Mouse (Mus musculus): ENCODE measurements around the gene Il12a.
"Not testable (repeated sequence)": the region's sequence is repeated elsewhere in the genome, so short reads cannot be mapped to it uniquely, and the experiment has no call there.

The Il12a gene

DNA sequence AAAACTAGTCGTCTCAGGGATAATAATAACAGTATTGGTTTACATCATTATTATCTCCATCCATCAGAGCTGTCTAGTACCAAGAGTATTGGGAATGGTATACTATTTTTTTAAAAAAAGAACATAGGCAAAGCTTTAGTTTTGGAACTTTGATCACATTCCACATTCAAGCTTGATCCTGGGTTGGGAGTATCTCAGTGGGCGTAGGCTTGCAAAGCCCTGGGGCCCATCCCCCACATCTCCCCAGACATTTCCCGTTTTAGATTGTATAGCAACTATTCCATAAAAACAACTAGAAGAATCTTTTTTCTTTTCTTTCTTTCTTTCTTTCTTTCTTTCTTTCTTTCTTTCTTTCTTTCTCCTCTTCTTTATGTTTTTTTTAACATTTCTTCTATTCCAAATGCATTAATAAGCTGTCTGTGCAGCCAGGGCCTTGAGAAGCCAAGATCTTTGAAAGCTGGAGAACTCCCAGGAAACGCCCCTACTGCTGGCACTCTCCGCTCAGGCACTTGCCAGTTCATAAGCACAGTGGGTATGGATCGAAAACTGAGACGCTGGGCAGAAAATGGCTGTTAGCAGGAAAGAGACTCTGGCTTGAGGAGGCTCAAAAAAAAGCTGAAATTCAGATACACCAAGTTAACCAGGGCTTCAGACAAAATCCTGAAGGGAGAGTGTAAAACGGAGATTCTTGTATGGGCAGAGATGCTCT lies 3.4 kb upstream of the Il12a start:
- DNase-seq (ENCODE audit: low read depth, low spot score) = peak; percentile 50

DNA sequence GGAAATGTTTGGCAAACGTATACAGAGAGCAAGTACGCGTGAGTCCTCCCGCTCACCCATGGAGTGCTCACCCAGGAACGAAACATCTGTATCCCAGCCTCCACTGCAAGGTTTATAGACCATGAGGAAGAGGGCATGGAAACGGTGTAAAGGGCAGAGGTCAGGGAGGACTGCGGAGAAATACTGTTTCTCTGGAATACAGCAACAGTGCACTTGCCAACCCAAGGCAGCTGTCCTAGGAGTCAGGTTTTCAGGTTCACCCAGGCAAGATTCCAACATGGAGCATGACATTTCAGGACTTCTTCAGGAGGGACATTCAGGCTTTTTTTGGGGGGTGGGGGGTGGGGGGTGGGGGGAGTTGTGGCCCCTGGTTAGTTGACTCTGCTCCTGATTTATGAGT lies 1.1 kb upstream of the Il12a start:
- no peak for DNase-seq (ENCODE audit: low read depth, low spot score)

DNA sequence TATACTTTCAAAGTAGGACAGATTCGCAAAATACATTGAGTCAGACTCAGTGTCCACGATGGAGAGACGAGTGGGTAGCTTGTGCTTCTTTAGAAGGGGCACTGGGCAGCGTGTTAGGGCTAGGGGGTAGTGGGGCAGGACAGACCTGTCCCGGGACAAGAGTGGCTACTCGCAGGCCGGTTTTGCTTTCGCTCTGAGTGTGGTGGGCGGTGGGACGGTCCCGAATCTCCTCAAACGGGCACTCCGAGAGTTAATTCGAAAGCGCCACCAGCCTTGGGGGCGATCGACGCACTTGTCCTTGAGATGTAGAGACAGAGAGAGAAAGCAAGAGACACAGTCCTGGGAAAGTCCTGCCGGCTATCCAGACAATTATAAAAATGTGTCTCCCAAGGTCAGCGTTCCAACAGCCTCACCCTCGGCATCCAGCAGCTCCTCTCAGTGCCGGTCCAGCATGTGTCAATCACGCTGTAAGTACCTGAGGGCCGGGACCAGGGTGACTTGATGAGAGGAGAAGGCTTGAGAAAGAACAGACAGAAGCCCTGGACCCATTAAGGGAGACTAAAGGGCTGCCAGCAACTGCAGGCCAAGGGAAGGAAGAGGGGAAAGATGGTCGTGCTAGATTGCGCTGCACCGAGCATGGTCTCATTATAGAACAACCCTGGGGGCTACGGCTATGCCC lies 795 bp downstream of the Il12a start:
- DNase-seq (ENCODE audit: low read depth, low spot score) = no peak

DNA sequence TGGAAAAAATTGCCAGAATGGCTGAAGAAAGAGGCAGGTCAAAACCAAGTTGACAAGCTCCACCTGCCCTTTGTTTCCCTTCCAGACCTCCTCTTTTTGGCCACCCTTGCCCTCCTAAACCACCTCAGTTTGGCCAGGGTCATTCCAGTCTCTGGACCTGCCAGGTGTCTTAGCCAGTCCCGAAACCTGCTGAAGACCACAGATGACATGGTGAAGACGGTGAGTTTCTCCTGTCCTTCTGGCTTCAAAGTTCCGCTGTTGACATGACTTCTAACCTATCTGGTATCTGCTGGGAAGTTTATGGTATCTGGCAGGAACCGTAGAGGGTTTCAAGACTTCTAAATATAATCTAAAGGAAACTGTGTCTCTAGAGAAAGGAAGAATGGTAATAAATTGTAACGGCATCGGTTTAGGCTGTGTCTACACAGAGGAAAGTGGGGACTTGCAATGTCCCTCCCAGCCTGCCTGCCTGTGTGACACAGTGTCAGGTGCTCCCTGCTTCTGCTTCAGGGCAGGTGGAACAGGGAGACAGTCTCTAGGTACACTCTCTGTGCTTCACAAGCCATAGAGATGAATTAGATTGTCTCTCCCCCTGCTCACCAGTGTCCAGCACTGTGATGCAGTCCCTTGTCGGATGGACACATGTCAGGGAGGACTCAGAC lies 1.6 kb downstream of the Il12a start:
- DNase-seq (ENCODE audit: low read depth, low spot score) = no peak

DNA sequence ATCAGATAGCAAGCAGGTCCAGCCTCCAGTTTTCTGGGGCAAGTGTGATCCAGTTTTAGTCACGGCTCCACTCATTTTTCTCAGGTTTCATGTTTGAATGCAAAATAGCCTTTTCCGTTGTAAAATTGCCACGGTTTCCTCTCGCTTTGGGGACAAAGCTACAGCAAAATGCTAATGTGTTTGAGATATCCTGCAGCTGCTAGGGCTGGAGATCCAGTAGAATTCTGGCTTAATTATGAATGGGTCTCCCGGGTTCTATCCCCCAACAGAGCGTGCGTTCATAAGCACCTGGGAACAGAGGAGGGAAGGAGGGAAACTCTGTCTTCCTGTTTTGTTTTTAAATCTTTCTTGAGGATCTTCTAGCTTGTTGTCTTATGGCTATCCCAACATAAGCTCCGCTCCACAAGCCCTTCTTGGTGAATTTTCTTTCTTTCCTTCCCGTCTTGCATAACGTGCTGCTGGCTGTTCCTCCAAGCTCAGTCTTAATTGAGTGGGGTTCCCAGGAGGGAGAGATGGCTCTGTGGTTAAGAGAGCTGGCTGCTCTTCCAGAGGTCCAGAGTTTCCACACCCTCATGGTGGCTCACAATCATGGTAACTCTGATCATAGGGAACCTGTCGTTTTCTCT lies 2.3 kb downstream of the Il12a start:
- peak; percentile 50 for DNase-seq (ENCODE audit: low read depth, low spot score)

DNA sequence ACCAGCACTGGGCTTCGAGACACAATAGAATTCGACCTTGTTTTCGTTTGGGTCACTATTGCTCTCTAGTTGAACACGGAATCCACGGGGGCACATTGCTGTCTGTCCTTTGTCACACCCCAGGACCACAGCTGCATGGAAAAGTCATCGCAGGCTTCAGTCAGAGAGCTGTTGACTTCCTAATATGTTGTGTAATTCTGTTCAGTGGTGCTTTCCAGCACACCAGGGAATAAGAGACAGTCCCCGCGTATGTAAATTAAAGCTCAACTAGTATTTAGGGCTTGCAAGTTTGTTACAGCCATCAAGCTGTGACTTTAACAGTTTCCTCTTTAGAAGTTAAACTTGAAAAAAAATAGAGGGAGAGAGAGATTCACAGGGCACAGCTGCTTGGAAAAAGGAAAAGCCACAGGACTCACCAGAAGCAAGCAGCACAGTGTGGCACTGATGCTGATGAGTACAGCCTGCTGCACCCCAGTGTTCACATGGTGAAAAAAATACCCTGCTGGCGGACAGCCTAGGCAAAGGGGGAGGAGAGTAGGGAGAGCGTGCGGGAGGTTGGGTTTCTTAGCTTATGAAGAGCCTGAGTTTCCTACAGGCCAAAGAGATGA lies 3.1 kb downstream of the Il12a start:
- DNase-seq (ENCODE audit: low read depth, low spot score) = peak; percentile 88

DNA sequence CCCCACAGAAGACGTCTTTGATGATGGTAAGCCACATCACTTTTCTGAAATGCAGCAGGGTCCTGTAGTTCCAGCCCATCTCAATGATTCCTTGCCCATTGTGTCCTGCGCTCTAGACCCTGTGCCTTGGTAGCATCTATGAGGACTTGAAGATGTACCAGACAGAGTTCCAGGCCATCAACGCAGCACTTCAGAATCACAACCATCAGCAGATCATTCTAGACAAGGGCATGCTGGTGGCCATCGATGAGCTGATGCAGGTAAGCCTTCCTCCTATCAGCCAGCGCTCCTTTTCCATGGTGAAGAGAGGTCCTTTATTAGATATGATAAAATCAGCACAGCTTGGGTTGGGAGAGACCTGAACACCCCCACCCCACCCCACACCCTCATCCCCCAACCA lies 4.9 kb downstream of the Il12a start:
- DNase-seq (ENCODE audit: low read depth, low spot score) = no peak

DNA sequence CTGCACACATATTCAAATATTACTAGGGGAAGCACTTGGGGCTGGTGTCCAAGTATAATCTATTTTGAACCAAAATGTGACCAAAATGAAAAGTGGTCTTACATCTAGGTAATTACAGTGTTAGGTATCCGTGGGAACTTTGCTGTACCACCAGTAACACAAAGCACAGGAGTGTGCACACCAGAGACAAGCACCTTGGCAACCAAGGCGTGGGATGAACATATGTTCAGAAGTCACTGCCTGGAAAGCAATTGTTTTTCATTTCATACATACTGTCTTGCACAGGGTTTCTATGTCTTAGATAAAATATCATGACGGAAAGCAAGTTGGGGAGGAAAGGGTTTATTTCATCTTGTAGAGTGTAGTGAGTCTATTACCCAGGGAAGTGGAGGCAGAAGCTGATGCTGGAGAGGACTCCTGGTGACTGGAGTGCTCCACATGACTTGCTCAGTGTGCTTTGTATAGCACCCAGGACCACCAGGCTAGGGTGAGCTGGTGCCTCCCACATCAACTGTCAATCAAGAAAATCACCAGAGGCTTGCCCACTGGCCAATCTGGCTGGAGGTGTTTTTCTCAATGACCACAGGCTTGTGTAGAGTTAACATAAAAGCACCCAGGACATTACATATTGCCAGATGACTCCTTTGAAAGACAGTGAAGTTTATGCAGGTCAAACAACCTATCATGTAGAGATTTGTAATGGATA lies 6.2 kb downstream of the Il12a start:
- no peak for DNase-seq (ENCODE audit: low read depth, low spot score)

DNA sequence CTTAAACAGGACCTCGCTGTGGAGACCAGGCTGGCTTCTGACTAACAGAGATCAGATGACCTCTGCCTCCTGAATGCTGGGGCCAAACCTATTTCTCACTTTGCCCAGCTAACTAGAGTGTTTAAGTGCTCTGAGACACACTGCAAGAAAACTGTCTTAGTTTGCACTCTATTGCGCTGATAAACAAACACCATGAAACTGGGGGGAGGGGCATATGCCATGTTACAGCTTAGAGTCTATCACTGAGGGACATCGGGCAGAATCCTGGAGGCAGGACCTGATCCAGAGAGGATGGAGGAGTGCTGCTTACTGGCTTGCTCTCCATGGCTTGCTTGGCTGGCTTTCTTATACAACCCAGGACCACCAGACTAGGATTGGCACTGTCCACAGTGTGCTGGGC lies 8.2 kb downstream of the Il12a start:
- DNase-seq (ENCODE audit: low read depth, low spot score) = no peak

DNA sequence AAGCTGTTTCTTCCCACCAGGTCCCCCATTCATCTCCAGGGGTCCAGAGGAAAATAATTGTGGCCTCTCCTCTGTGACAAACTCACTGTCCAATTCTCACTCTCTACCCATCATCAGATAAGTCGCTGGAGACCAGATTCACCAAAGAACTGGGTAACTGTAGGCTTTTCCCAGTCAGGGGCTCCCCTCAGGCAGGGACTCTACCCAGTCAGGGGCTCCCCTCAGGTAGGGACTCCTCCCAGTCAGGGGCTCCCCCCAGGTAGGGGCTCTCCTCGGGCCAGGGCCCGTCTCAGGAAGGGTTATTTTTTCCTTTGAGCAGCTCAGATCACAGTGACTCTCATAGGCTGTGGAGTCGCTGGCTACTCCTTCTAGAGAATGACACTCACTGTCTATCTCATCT lies 9.6 kb downstream of the Il12a start:
- no peak for DNase-seq (ENCODE audit: low read depth, low spot score)

DNA sequence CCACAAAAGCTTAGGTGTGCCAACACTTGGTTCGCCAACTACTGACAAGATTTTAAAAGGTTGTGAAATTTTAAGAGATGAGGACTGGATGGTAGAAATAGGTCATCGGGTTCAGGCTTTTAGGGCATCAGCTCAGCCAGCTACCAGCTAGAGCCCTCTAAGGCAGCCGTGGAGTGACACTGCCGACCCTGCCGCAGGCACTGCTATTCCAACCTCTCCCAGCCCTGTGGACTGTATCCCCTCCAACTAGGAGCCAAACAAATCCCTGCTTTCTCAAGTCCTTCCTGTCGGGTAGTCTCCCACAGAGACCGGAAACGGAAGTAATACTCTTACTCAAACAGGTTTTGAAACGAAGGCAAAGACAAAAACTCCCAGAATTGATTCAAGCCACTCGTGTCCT lies 15.9 kb downstream of the Il12a start:
- DNase-seq (ENCODE audit: low read depth, low spot score) = no peak

DNA sequence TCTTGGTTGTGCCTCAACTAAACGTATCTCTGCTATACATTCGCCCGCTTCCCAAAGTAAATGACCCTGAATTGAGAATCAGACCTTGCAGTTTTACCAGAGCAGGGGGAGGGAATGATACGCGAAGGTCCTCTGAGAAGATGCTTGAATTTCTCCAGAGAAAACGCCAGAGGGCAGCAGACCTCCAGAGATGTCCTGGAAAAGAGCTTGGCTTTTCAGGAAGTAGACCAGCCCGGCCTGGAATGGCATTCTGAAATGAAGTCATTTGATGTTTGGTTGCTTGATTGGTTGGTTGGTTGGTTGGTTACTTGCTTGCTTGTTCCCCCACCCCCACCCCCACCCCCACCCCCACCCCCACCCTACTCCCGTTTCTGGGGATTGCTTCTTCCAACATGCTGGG lies 17.8 kb downstream of the Il12a start:
- DNase-seq (ENCODE audit: low read depth, low spot score) = no peak

DNA sequence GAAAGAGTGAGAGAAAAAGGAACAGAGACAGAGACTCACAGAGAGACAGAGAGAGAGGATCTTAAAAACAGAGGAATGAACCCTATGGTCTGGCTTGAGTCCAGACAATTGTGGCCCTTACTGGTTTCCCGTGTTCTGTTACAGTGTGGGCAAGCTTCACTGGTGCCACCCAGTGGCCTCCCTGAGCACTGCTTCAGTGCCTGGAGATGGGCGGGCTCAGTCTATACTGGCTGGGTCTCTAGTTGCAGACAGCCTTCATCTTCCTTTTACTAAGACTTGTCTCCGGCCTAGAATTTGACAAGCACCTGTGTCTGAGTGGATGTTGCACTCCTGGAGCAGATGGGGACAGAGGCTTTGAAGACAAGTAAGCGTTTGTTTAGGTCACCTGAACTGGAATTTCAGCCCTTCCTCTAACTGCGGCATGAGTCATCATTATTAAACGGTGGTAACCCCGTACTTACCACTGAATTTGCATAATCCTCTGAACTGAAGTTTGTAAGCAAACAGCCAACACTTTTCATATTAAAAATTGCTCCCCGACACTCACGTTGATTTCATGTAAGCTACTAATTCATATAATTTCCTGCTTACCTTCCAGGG lies 18.9 kb downstream of the Il12a start:
- no peak for DNase-seq (ENCODE audit: low read depth, low spot score)

DNA sequence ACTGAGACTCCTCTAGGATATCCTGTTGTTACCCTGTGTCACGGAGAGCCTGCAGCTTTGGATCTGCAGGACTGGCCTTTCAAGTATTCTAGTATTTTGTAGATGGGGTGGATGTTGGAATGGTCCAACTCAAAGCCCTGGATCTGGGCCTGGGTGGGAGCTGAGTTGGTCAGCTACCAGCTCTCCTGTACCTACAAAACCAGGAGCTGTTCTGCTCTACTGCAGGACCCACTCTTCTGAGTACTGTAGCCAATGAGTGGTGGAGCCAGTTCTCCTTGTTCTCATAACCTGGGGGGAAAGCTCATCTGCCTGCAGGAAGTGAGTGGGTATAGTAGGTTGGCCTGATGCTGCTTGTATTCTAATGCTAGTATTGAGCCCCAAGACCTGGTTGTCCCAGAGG lies 20.0 kb downstream of the Il12a start:
- no peak for DNase-seq (ENCODE audit: low read depth, low spot score)

DNA sequence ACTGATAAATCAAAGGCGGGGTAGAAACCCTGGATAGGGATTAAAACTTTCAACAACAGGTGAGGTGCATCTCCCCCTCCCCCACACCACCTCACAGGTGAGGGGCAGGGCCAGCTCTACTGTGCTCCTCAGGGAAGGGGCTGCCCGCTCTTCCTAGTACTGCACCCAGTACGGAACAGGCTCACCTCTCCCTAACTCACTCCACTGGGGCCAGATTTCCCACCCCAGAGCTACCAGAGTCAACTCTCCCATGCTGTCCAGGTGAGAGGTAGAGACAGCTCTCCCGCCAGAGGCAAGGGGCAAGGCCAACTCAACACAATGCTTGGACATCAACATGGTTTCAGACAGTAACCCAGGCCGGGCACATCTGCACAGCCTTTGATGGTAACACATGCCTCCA lies 21.1 kb downstream of the Il12a start:
- no peak for DNase-seq (ENCODE audit: low read depth, low spot score)

DNA sequence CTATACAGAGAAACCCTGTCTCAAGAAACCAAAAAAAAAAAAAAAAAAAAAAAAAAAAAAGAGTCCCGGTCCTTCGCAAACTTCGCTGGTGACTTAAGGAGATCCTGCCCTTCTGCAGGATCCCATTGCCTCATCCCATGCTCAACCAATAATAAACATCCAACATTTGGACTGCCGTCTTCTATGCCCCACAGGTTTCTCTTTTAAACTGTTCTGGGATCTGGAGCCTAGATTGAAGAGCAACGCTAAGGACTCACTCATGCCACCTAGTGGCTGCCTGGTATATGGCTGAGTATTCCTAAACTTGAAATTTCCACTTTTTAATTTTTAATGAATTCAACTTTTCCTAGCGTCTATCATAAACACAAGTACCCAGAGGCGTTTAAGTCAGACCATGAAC lies 23.1 kb downstream of the Il12a start:
- peak; percentile 36 for DNase-seq (ENCODE audit: low read depth, low spot score)

DNA sequence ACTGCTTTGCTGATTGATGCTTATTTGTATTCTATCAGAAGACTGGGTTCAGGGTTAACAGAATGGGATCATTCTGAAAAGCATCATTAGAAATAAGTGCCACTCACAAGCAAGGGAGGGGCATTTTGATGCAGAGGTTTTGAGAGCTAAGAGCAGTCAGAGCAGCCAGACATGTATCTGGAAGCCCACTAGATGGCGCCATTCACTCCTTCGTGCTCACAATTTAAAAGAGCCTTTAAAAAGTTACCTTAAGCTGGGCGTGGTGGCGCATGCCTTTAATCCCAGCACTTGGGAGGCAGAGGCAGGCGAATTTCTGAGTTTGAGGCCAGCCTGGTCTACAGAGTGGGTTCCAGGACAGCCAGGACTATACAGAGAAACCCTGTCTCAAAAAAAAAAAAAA lies 26.9 kb downstream of the Il12a start:
- DNase-seq (ENCODE audit: low read depth, low spot score) = not testable (repeated sequence)

DNA sequence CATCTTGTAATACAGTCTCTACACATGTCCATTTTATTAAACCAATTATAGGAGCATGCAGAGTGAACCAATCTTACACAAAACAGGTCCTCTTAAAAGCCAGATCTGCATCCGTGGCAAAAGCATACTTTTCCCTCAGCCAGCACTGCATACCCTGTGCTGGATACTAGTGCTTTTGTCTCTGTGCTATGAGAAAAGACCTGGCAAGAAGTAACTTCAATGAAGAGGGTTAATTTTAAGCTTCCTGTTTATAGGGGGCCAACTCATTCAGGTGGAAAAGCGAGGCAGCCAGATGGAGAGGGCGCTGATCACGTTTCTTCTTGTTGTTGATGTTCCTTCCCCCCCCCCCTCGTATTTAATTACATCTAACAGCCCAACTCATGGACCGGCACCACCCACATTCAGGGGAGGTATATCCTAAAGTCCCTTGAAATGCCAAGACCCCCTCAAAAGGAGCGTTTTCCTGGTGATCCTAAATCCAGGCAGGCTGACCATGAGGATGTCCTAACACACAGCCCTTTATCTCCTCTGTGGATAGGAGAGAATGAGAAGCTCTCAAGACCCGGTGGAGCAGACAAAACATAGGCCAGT lies 28.9 kb downstream of the Il12a start:
- DNase-seq (ENCODE audit: low read depth, low spot score) = no peak

DNA sequence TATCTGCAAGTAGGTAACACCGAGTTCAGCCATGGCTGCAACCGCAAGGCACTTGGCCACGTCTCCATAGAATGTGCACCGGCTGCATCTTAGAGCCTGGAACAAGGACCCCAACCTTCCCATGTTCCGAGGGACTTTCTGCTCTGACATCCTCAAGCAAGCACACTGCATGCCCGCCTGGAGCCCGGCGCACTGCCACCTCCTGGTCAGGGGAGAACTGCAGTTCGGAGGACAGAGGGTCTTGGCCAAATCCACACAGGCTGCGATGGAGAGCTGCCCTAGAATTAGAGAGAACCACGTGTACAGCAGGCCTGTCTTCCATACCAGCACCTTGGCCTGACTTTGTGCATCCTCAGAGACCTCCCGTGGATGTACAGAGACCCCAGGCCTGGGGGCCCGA lies 29.8 kb downstream of the Il12a start:
- DNase-seq (ENCODE audit: low read depth, low spot score) = no peak

DNA sequence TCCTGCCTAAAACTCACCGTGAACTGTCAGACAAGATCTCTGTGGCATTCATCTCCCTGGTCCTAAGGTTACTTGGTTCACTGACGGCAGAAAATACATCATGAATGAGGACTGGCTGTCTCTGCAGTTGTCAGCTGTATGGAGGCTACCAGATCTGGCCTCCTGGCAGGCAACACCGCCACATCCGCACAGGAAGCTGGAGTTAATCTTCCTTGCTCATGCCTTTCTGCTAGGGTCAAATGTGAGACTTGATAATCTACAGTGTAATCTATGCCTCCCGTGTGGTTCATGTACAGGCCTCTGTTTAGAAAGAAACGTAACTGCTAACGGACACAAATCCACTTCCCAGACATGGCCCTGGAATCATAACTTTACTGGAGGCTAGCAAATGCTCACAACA lies 51.5 kb downstream of the Il12a start:
- no peak for DNase-seq (ENCODE audit: low read depth, low spot score)
